Mouse (Mus musculus): ENCODE measurements around the gene Pdp2. TPM values are rescaled to one million over a fixed set of nuclear protein-coding genes. Genes with fewer than 3 reads are reported as not detected.

Gene Pdp2
- 9.9 to 10.4 TPM (median 10.1 TPM) in 4 replicates for total RNA-seq (2023)

GRCm38 (mm10) chr8:104591133-104591834 is at the start of gene Pdp2:
Pdp2 (plus strand) TSS chr8:104591451.

GRCm38 (mm10) chr8:104624161-104624560 is 32.9 kb downstream of the Pdp2 start, which contains the start of gene Cdh16:
Cdh16 (minus strand) TSS chr8:104624396.

DNA sequence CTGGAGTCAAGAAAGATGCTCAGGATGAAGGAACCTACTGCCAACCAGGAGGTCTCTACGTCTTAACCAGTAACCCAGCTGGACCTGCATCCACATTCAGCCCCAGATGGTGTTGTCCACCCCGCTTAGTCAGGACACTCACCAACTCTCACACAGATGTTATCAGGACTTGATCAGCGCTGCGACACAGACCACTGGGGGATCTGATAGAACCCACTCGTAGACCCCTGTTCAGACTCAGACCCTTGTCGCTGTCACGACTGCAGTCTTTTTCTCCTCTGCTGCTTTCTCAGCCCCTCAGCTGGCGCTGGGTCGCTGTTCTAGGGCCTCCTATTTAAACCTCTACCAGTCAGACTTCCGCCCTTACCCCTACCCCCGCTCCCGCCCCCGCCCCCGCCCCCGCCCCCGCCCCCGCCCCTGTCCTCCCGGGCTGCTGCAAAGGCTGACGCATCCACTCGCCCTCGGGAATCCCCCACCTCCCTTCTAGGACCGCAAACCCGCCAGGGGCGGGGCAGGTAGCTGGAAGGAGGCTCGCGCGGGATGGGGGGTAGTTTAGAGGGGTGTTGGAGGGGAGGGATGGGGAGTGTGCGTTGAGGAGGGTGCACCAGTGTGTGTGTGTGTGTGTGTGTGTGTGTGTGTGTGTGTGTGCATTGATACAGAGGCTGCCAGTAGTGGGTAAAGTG is 39.9 kb downstream of the Pdp2 start, which contains the start of gene Rrad:
Rrad (minus strand) TSS at position 347 of the 683 bp plus-strand sequence.

GRCm38 (mm10) chr8:104641426-104642323 is 50.4 kb downstream of the Pdp2 start, which contains the start of gene Ciao2b:
Ciao2b (minus strand) TSS chr8:104641965.

Other genes starting within 250 kb of the Pdp2 start
- gene Cmtm4, start 195.6 kb upstream of the Pdp2 start, total RNA-seq (2023): 0.77 to 0.94 TPM (median 0.84 TPM) in 4 replicates
- gene Dync1li2, start 148.4 kb upstream of the Pdp2 start, total RNA-seq (2023): 63.0 to 107 TPM (median 77.6 TPM) in 4 replicates
- gene Terb1, start 81.5 kb upstream of the Pdp2 start, total RNA-seq (2023): 3.6 to 4.5 TPM (median 3.7 TPM) in 4 replicates
- gene Nae1, start 56.8 kb upstream of the Pdp2 start, total RNA-seq (2023): 40.8 to 47.9 TPM (median 44.3 TPM) in 4 replicates
- gene Car7, start 56.8 kb upstream of the Pdp2 start, total RNA-seq (2023): 0.64 to 2.0 TPM (median 1.8 TPM) in 4 replicates
- gene Cdh16, start 32.9 kb downstream of the Pdp2 start, total RNA-seq (2023): not detected in 4 replicates
- gene Rrad, start 39.9 kb downstream of the Pdp2 start, total RNA-seq (2023): 29.3 to 40.7 TPM (median 34.1 TPM) in 4 replicates
- gene Ciao2b, start 50.5 kb downstream of the Pdp2 start, total RNA-seq (2023): 23.2 to 31.8 TPM (median 30.3 TPM) in 4 replicates
- gene Ces2a, start 142.6 kb downstream of the Pdp2 start, total RNA-seq (2023): not detected in 4 replicates
- gene Ces2b, start 240.1 kb downstream of the Pdp2 start, total RNA-seq (2023): not detected in 4 replicates